Mouse (Mus musculus) liver, postnatal 0 days (tissue): ENCODE measurements at regions not wholly inside any gene's neighbourhood (a gene's known extent, or its start where the extent isn't known, plus 50 kb on each side); places are given as distances from the start of the nearest gene placed in this dataset.
"Not testable (repeated sequence)": the region's sequence is repeated elsewhere in the genome, so short reads cannot be mapped to it uniquely, and the experiment has no call there.

Experiments
- CTCF ChIP-seq: sonication (generic); IDR thresholded peaks from 2 replicates; pipeline ENCODE4 v1.5.1; 2016; ENCODE audit warnings: antibody characterized with exemption, low read depth
- EP300 ChIP-seq: IDR thresholded peaks from 2 replicates; pipeline ENCODE4 v1.6.1; 2016; ENCODE audit warnings: antibody characterized with exemption, low read depth, mild to moderate bottlenecking

GRCm38 (mm10) chr16:9071956-9072355 lies 242.1 kb downstream of the 1810013L24Rik start:
- TF ChIP-seq CTCF, EP300: not testable (repeated sequence)
